Mouse (Mus musculus) CH12.LX (cell line): ENCODE data around the gene Gm20388. TPM values are rescaled to one million over a fixed set of nuclear protein-coding genes. Genes with fewer than 3 reads are reported as not detected.

ENCODE experiments used
- DNase-seq: peaks from one replicate; pipeline ENCODE4 v3.0.0-alpha.2; 2013; ENCODE audit errors: extremely low read depth
- H3K27ac ChIP-seq: 2 replicates; pipeline ENCODE4 v1.5.1; 2012; ENCODE audit warnings: low read depth, mild to moderate bottlenecking, control low read depth, moderate library complexity; ENCODE audit not compliant: insufficient read depth
- H3K27me3 ChIP-seq: replicated peaks from 2 replicates; pipeline ENCODE3; 2012; ENCODE audit warnings: inconsistent platforms
- H3K36me3 ChIP-seq, 2 experiments: replicated peaks in 1 of 2; 2 replicates each; pipeline versions ENCODE3 to v1.6.1; 2012; ENCODE audit warnings: inconsistent platforms in 1 of 2, low read length in 1 of 2, mild to moderate bottlenecking in 1 of 2, mixed read lengths in 1 of 2, moderate library complexity in 1 of 2; ENCODE audit not compliant: control insufficient read depth in 1 of 2, insufficient read depth in 1 of 2
- H3K4me1 ChIP-seq, 2 experiments: 2 replicates each; pipeline ENCODE4 v1.6.1; 2012; ENCODE audit warnings: inconsistent platforms in 1 of 2, moderate library complexity in 1 of 2; ENCODE audit not compliant: insufficient read depth in 2 of 2, control insufficient read depth in 1 of 2
- H3K4me2 ChIP-seq: 2 replicates; pipeline ENCODE4 v1.6.1; 2012; ENCODE audit warnings: low read depth, mild to moderate bottlenecking, control low read depth; ENCODE audit not compliant: poor library complexity, insufficient read depth, severe bottlenecking
- H3K4me3 ChIP-seq, 3 experiments: fragments of 150-350 bp in 1 of 3; sonication (generic) in 1 of 3; replicated peaks in 1 of 3; 2 replicates each; pipeline versions ENCODE3 to v1.5.1; 2011 to 2012; ENCODE audit warnings: low read depth in 2 of 3, low read length in 2 of 3, mild to moderate bottlenecking in 2 of 3, moderate library complexity in 2 of 3, control low read depth in 1 of 3, improper control_type of control experiment in 1 of 3, inconsistent platforms in 1 of 3, mixed read lengths in 1 of 3; ENCODE audit not compliant: poor library complexity in 1 of 3
- H3K79me2 ChIP-seq: replicated peaks from 2 replicates; pipeline ENCODE4 v1.6.1; 2012; ENCODE audit warnings: mild to moderate bottlenecking, moderate library complexity; ENCODE audit not compliant: control insufficient read depth, poor library complexity, insufficient read depth, severe bottlenecking; ENCODE audit errors: extremely low read depth
- H3K9ac ChIP-seq: 2 replicates; pipeline ENCODE4 v1.6.1; 2012; ENCODE audit warnings: low read depth, mild to moderate bottlenecking, control low read depth, moderate library complexity; ENCODE audit not compliant: insufficient read depth
- H3K9me3 ChIP-seq: replicated peaks from 2 replicates; pipeline ENCODE3; 2012; ENCODE audit warnings: low read length, inconsistent platforms, mixed read lengths
- BHLHE40 ChIP-seq: IDR thresholded peaks from 2 replicates; pipeline ENCODE4 v1.6.1; 2011; ENCODE audit warnings: mild to moderate bottlenecking, low read depth, low read length, improper control_type of control experiment
- CHD1 ChIP-seq: IDR thresholded peaks from 2 replicates; pipeline ENCODE4 v1.6.1; 2012; ENCODE audit warnings: low read depth, low read length, improper control_type of control experiment, inconsistent platforms
- CHD2 ChIP-seq: IDR thresholded peaks from 2 replicates; pipeline ENCODE4 v1.6.1; 2011; ENCODE audit warnings: low read length, improper control_type of control experiment
- CTCF ChIP-seq, 2 experiments: IDR thresholded peaks in 1 of 2; conservative IDR thresholded peaks in 1 of 2; 2 replicates each; pipeline ENCODE4 v1.5.1; 2011 to 2012; ENCODE audit warnings: low read depth in 2 of 2, low read length in 2 of 2, improper control_type of control experiment in 1 of 2, inconsistent platforms in 1 of 2, mild to moderate bottlenecking in 1 of 2, moderate library complexity in 1 of 2
- E2F4 ChIP-seq: IDR thresholded peaks from 2 replicates; pipeline ENCODE4 v1.6.1; 2011; ENCODE audit warnings: low read depth, low read length, improper control_type of control experiment; ENCODE audit not compliant: insufficient replicate concordance
- ELF1 ChIP-seq: IDR thresholded peaks from 2 replicates; pipeline ENCODE4 v1.6.1; 2014; ENCODE audit warnings: low read depth, mild to moderate bottlenecking, inconsistent platforms, low read length, improper control_type of control experiment
- EP300 ChIP-seq: IDR thresholded peaks from 2 replicates; pipeline ENCODE4 v1.6.1; 2011; ENCODE audit warnings: low read length, improper control_type of control experiment
- GABPA ChIP-seq: IDR thresholded peaks from 2 replicates; pipeline ENCODE4 v1.6.1; 2012; ENCODE audit warnings: low read depth, low read length, improper control_type of control experiment, inconsistent platforms; ENCODE audit not compliant: insufficient replicate concordance
- HCFC1 ChIP-seq: IDR thresholded peaks from 2 replicates; pipeline ENCODE4 v1.6.1; 2012; ENCODE audit warnings: low read depth, mild to moderate bottlenecking, inconsistent platforms, low read length, improper control_type of control experiment
- JUND ChIP-seq: conservative IDR thresholded peaks from 2 replicates; pipeline ENCODE4 v1.6.1; 2011; ENCODE audit warnings: low read depth, low read length, improper control_type of control experiment
- KAT2A ChIP-seq: IDR thresholded peaks from 2 replicates; pipeline ENCODE4 v1.6.1; 2012; ENCODE audit warnings: low read length, improper control_type of control experiment, inconsistent platforms; ENCODE audit not compliant: insufficient replicate concordance
- MAFK ChIP-seq: IDR thresholded peaks from 2 replicates; pipeline ENCODE4 v1.6.1; 2011; ENCODE audit warnings: low read length, improper control_type of control experiment; ENCODE audit not compliant: insufficient replicate concordance
- MAX ChIP-seq: IDR thresholded peaks from 2 replicates; pipeline ENCODE4 v1.6.1; 2011; ENCODE audit warnings: low read length, improper control_type of control experiment
- MAZ ChIP-seq: IDR thresholded peaks from 2 replicates; pipeline ENCODE4 v1.6.1; 2012; ENCODE audit warnings: low read depth, mild to moderate bottlenecking, inconsistent platforms, low read length, improper control_type of control experiment, moderate library complexity
- MEF2A ChIP-seq: IDR thresholded peaks from 2 replicates; pipeline ENCODE4 v1.6.1; 2014; ENCODE audit warnings: low read depth, mild to moderate bottlenecking, inconsistent platforms, low read length, improper control_type of control experiment, borderline replicate concordance
- MXI1 ChIP-seq: IDR thresholded peaks from 2 replicates; pipeline ENCODE4 v1.6.1; 2011; ENCODE audit warnings: mild to moderate bottlenecking, low read depth, low read length, improper control_type of control experiment
- MYC ChIP-seq: IDR thresholded peaks from 2 replicates; pipeline ENCODE4 v1.6.1; 2011; ENCODE audit warnings: low read depth, mild to moderate bottlenecking, improper control_type of control experiment, low read length
- NELFE ChIP-seq: IDR thresholded peaks from 2 replicates; pipeline ENCODE4 v1.6.1; 2011; ENCODE audit warnings: low read depth, low read length, improper control_type of control experiment
- NRF1 ChIP-seq: IDR thresholded peaks from 2 replicates; pipeline ENCODE4 v1.6.1; 2014; ENCODE audit warnings: low read depth, mild to moderate bottlenecking, inconsistent platforms, low read length, improper control_type of control experiment, moderate library complexity
- PAX5 ChIP-seq: IDR thresholded peaks from 2 replicates; pipeline ENCODE4 v1.6.1; 2012; ENCODE audit warnings: low read length, inconsistent platforms, mixed read lengths
- POLR2AphosphoS2 ChIP-seq: IDR thresholded peaks from 2 replicates; pipeline ENCODE4 v1.6.1; 2011; ENCODE audit warnings: low read depth, low read length, improper control_type of control experiment
- RAD21 ChIP-seq: IDR thresholded peaks from 2 replicates; pipeline ENCODE4 v1.6.1; 2011; ENCODE audit warnings: low read depth, mild to moderate bottlenecking, low read length, improper control_type of control experiment, moderate library complexity
- RCOR1 ChIP-seq: conservative IDR thresholded peaks from 2 replicates; pipeline ENCODE4 v1.6.1; 2012; ENCODE audit warnings: low read depth, mild to moderate bottlenecking, inconsistent platforms, low read length, improper control_type of control experiment
- SMC3 ChIP-seq: IDR thresholded peaks from 2 replicates; pipeline ENCODE4 v1.6.1; 2011; ENCODE audit warnings: low read depth, low read length, improper control_type of control experiment
- TCF12 ChIP-seq: IDR thresholded peaks from 2 replicates; pipeline ENCODE4 v1.6.1; 2014; ENCODE audit warnings: low read depth, mild to moderate bottlenecking, inconsistent platforms, low read length, improper control_type of control experiment
- USF2 ChIP-seq: conservative IDR thresholded peaks from 2 replicates; pipeline ENCODE4 v1.6.1; 2011; ENCODE audit warnings: low read depth, low read length, improper control_type of control experiment
- ZMIZ1 ChIP-seq: IDR thresholded peaks from 2 replicates; pipeline ENCODE4 v1.6.1; 2012; ENCODE audit warnings: low read depth, mild to moderate bottlenecking, inconsistent platforms, low read length, improper control_type of control experiment
- ZNF384 ChIP-seq: IDR thresholded peaks from 2 replicates; pipeline ENCODE4 v1.6.1; 2012; ENCODE audit warnings: low read depth, low read length, improper control_type of control experiment, inconsistent platforms
- dilution Hi-C: fragments of 300-500 bp; cut with MboI; formaldehyde crosslinking; loops from 2 replicates; pipeline ENCODE4 v1.14.3; 2020; ENCODE audit warnings: low sequenced_read_pairs; ENCODE audit not compliant: extremely low pct_unique_long_range_greater_than_20kb, extremely low pct_ligation_motif_present
- in situ Hi-C: fragments of 300-500 bp; cut with MboI; formaldehyde crosslinking; loops from 3 replicates; pipeline ENCODE4 v1.14.3; 2019; ENCODE audit warnings: low sequenced_read_pairs, low pct_ligation_motif_present, low pct_unique_long_range_greater_than_20kb, mixed read lengths
- polyA plus RNA-seq: library from polyadenylated mRNA; unstranded; fragments of >175 nt; gene quantifications from 2 replicates; pipeline ENCODE4 v1.2.1, GENCODE M21; 2012; ENCODE audit warnings: low read depth; ENCODE audit not compliant: insufficient read length
- total RNA-seq, 2 experiments: library from RNA; depleted of rRNA; stranded (reverse); fragments of 300-350 nt in 1 of 2; fragments of >200 nt in 1 of 2; gene quantifications; 2 replicates each; pipeline ENCODE4 v1.2.3; 2012 to 2014

Gene Gm20388
- total and polyA plus RNA-seq, 3 experiments, result 14.8 to 26.3 (median 22.2) TPM

DNA sequence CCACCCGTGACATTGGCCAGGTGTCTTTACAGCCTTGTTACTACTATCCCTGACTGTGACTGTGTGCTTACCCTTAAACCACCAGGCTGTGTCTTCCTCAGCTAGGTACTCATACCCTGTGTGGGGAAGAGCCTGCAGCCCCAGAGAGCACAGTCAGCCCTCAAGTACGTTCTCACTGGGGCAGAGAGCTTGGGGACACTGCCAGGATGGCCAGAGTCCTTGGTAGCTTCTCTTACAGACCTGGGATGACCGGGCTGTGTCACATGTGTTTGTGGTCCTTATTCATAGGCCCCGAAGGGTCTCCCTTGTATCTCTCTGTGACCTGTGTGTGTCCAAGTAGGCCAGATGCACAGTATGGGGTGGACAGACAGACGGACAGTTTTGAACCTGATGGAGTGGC is 350.0 kb downstream of the Gm20388 start:
- Histone ChIP-seq H3K27me3 (peaks cover 15% of the 10 kb centered on the region), H3K79me2 (no peaks in the 10 kb centered on the region), H3K4me3 (no peak overlapping the region), H3K4me1 (peaks cover 8 to 27% of the 10 kb centered on the region in 2 experiments), H3K4me2 (no peak overlapping the region), H3K36me3 (peaks cover 0 to 3% of the 10 kb centered on the region in 2 experiments), H3K9ac (no peak overlapping the region), H3K9me3 (no peaks in the 10 kb centered on the region), H3K27ac (no peak overlapping the region)
- in situ Hi-C loops, result no loop called here
- dilution Hi-C loops, result no loop called here
- no peak for DNase-seq
- TF ChIP-seq RCOR1 (no peak), MAZ (no peak), KAT2A (no peak), MAX (no peak), CHD1 (no peak), GABPA (no peak), POLR2AphosphoS2 (no peak), NRF1 (no peak), ZNF384 (no peak), PAX5 (no peak), BHLHE40 (no peak), RAD21 (no peak), E2F4 (no peak), NELFE (no peak), MAFK (no peak), ZMIZ1 (no peak)

DNA sequence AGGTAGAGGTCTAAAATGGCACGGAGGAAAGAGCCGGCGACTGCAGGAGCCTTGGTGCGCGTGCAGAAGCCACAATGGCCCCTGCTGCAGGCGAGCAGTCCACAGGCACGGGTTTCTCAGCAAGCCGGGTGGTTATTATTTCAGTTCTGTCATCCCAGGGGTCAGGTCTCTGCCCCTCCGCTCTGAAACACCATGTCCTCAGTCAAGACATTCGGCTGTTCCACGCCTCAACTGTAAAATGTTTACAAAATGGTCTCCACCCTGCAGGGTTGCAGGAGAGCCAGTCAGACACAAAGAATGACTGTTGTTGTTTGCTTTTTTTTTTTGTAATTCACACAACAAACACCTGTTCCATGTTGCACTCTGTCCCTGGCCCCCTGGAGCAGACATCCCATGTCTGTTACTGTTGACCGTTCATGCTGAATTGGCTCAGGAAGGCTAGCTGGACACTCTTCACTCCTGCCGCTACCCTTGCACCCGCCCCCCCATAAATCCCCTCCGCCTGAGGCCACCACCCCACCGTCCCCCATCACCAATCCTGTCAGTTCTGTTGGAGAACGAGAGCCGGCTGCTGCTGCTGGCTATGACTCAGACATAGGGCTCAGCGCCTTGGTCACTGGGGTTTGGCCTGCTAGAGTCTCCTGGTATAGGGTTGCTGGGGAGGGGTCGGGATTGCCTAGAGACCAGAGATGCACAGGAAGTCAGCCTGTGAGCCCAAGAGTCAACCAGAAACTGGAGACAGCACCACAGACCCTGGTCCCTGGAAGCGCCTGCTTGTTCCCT is 350.9 kb downstream of the Gm20388 start:
- no peak for DNase-seq
- H3K9me3 ChIP-seq, result no peaks in the 10 kb centered on the region
- H3K4me1 ChIP-seq, result peaks cover 14 to 36% of the 10 kb centered on the region in 2 experiments
- H3K27me3 ChIP-seq, result peaks cover 15% of the 10 kb centered on the region
- no peak overlapping the region for H3K4me3 ChIP-seq
- dilution Hi-C loops (no loop called here), in situ Hi-C loops (no loop called here)
- H3K9ac ChIP-seq, result no peak overlapping the region
- peaks cover 0 to 3% of the 10 kb centered on the region in 2 experiments for H3K36me3 ChIP-seq
- no peaks in the 10 kb centered on the region for H3K79me2 ChIP-seq
- no peak overlapping the region for H3K27ac ChIP-seq
- TF ChIP-seq MEF2A (no peak), MAZ (no peak), KAT2A (no peak), USF2 (no peak), JUND (no peak), CHD2 (no peak), MYC (no peak), NRF1 (no peak), EP300 (no peak), SMC3 (no peak), CTCF (conservative IDR thresholded peaks at IDR 0.05 in 1 of 2, IDR thresholded peaks at IDR 0.05 in 1 of 2; ENCODE audit: low read depth in 2 of 2, low read length in 2 of 2) (no peak), RAD21 (no peak), PAX5 (no peak), MXI1 (no peak), HCFC1 (no peak), ELF1 (no peak), E2F4 (no peak), TCF12 (no peak), POLR2AphosphoS2 (no peak)
- TF ChIP-seq, all 38 proteins: peak for 0
- no peak overlapping the region for H3K4me2 ChIP-seq
